Mouse (Mus musculus): Measurements from ENCODE around the gene Mgarp.
"Not testable (repeated sequence)": the region's sequence is repeated elsewhere in the genome, so short reads cannot be mapped to it uniquely, and the experiment has no call there.

Gene Mgarp

GRCm38 (mm10) chr3:51396219-51397068 is at the start of gene Mgarp:
Gene Mgarp (minus strand): TSS chr3:51396738.
- peak; percentile 37 for DNase-seq (ENCODE audit: low spot score)

- DNase-seq (ENCODE audit: low spot score) = no peak
These were observed 38.5 kb upstream of the Mgarp start for GRCm38 (mm10) chr3:51434871-51435595.

GRCm38 (mm10) chr3:51434364-51434763 is 37.8 kb upstream of the Mgarp start:
- DNase-seq (ENCODE audit: low spot score) = not testable (repeated sequence)

- DNase-seq (ENCODE audit: low spot score) = no peak
These were observed 28.9 kb upstream of the Mgarp start for GRCm38 (mm10) chr3:51425394-51425793.

- DNase-seq (ENCODE audit: low spot score) = no peak
These were observed 25.4 kb upstream of the Mgarp start for GRCm38 (mm10) chr3:51421921-51422320.

GRCm38 (mm10) chr3:51417966-51418365 is 21.4 kb upstream of the Mgarp start:
- DNase-seq (ENCODE audit: low spot score) = no peak

- DNase-seq (ENCODE audit: low spot score) = no peak
These were observed 20.9 kb upstream of the Mgarp start for GRCm38 (mm10) chr3:51417485-51417884.

GRCm38 (mm10) chr3:51417135-51417458 is 20.6 kb upstream of the Mgarp start:
- DNase-seq (ENCODE audit: low spot score) = no peak

- peak; percentile 29 for DNase-seq (ENCODE audit: low spot score)
These were observed 20.0 kb upstream of the Mgarp start for GRCm38 (mm10) chr3:51416364-51417134.

- no peak for DNase-seq (ENCODE audit: low spot score)
These were observed 19.5 kb upstream of the Mgarp start for GRCm38 (mm10) chr3:51416073-51416363.

- DNase-seq (ENCODE audit: low spot score) = peak; percentile 94
These were observed 18.8 kb upstream of the Mgarp start, which contains the start of gene Naa15 for GRCm38 (mm10) chr3:51415098-51416072. Gene Naa15 (plus strand): TSS chr3:51415148.

GRCm38 (mm10) chr3:51413276-51413675 is 16.7 kb upstream of the Mgarp start:
- DNase-seq (ENCODE audit: low spot score) = no peak

GRCm38 (mm10) chr3:51412457-51412856 is 15.9 kb upstream of the Mgarp start:
- DNase-seq (ENCODE audit: low spot score) = no peak

GRCm38 (mm10) chr3:51408561-51409183 is 12.1 kb upstream of the Mgarp start, which contains the start of gene Ndufc1:
Gene Ndufc1 (minus strand): TSS chr3:51408988.
- DNase-seq (ENCODE audit: low spot score) = peak; percentile 99

- no peak for DNase-seq (ENCODE audit: low spot score)
These were observed 11.5 kb upstream of the Mgarp start for GRCm38 (mm10) chr3:51407870-51408560.

GRCm38 (mm10) chr3:51402628-51403027 is 6.1 kb upstream of the Mgarp start:
- no peak for DNase-seq (ENCODE audit: low spot score)

GRCm38 (mm10) chr3:51402054-51402453 is 5.5 kb upstream of the Mgarp start:
- DNase-seq (ENCODE audit: low spot score) = not testable (repeated sequence)

GRCm38 (mm10) chr3:51400682-51401081 is 4.1 kb upstream of the Mgarp start:
- no peak for DNase-seq (ENCODE audit: low spot score)

GRCm38 (mm10) chr3:51399531-51399930 is 3.0 kb upstream of the Mgarp start:
- DNase-seq (ENCODE audit: low spot score) = no peak

- no peak for DNase-seq (ENCODE audit: low spot score)
These were observed 2.1 kb upstream of the Mgarp start for GRCm38 (mm10) chr3:51398667-51399066.

Data from ovary, postnatal 14 days (tissue).